Mouse (Mus musculus) spleen, adult 18-20 months (tissue): Measurements from ENCODE around the gene Ambra1.

Source experiments
- DNase-seq, 2 experiments: peaks; one replicate each; pipeline ENCODE4 v3.0.0; 2022; ENCODE audit warnings: mixed read lengths in 2 of 2

Ambra1 gene

GRCm38 (mm10) chr2:91739586-91739985 is 9.7 kb downstream of the Ambra1 start:
- no peak for DNase-seq

GRCm38 (mm10) chr2:91744686-91745085 is 14.8 kb downstream of the Ambra1 start:
- no peak for DNase-seq

- DNase-seq: no peak
These were observed 19.9 kb downstream of the Ambra1 start for GRCm38 (mm10) chr2:91749811-91750261.

GRCm38 (mm10) chr2:91771921-91772705 is 42.2 kb downstream of the Ambra1 start:
- no peak for DNase-seq

GRCm38 (mm10) chr2:91773309-91773708 is 43.4 kb downstream of the Ambra1 start:
- no peak for DNase-seq

GRCm38 (mm10) chr2:91779166-91779565 is 49.2 kb downstream of the Ambra1 start:
- no peak for DNase-seq

- DNase-seq: no peak
These were observed 61.7 kb downstream of the Ambra1 start for GRCm38 (mm10) chr2:91791621-91792020.

GRCm38 (mm10) chr2:91792346-91792745 is 62.4 kb downstream of the Ambra1 start:
- DNase-seq: no peak

- no peak for DNase-seq
These were observed 64.5 kb downstream of the Ambra1 start for GRCm38 (mm10) chr2:91794466-91794865.

- no peak for DNase-seq
These were observed 65.2 kb downstream of the Ambra1 start for GRCm38 (mm10) chr2:91795091-91795490.

GRCm38 (mm10) chr2:91811433-91811832 is 81.5 kb downstream of the Ambra1 start:
- no peak for DNase-seq

- DNase-seq: no peak
These were observed 86.8 kb downstream of the Ambra1 start for GRCm38 (mm10) chr2:91816741-91817140.

- DNase-seq: no peak
These were observed 102.3 kb downstream of the Ambra1 start for GRCm38 (mm10) chr2:91832227-91832626.

- DNase-seq: no peak
These were observed 104.3 kb downstream of the Ambra1 start for GRCm38 (mm10) chr2:91834272-91834671.

- no peak for DNase-seq
These were observed 105.1 kb downstream of the Ambra1 start for GRCm38 (mm10) chr2:91835031-91835430.

- no peak for DNase-seq
These were observed 105.7 kb downstream of the Ambra1 start for GRCm38 (mm10) chr2:91835631-91836030.

GRCm38 (mm10) chr2:91844085-91844484 is 114.2 kb downstream of the Ambra1 start:
- DNase-seq: no peak

- no peak for DNase-seq
These were observed 122.7 kb downstream of the Ambra1 start for GRCm38 (mm10) chr2:91852446-91853191.

- DNase-seq: no peak
These were observed 124.6 kb downstream of the Ambra1 start for GRCm38 (mm10) chr2:91854575-91854974.

GRCm38 (mm10) chr2:91856958-91857357 is 127.0 kb downstream of the Ambra1 start:
- no peak for DNase-seq

- no peak for DNase-seq
These were observed 129.5 kb downstream of the Ambra1 start for GRCm38 (mm10) chr2:91859423-91859822.

GRCm38 (mm10) chr2:91870754-91871153 is 140.8 kb downstream of the Ambra1 start:
- DNase-seq: no peak

GRCm38 (mm10) chr2:91871225-91871624 is 141.3 kb downstream of the Ambra1 start:
- DNase-seq: no peak

- DNase-seq: no peak
These were observed 142.7 kb downstream of the Ambra1 start for GRCm38 (mm10) chr2:91872658-91873057.
